Mouse (Mus musculus) testis, adult 2 months (tissue): ENCODE measurements around the gene Hint3.

ENCODE experiments used
- CTCF ChIP-seq: fragments of 200-500 bp; IDR thresholded peaks from 2 replicates; pipeline ENCODE4 v1.5.1; 2012; ENCODE audit warnings: low read depth, mild to moderate bottlenecking, inconsistent platforms, low read length, moderate library complexity; ENCODE audit not compliant: control insufficient read depth, insufficient read depth, insufficient replicate concordance
- POLR2A ChIP-seq: fragments of 200-500 bp; IDR thresholded peaks from 2 replicates; pipeline ENCODE4 v1.6.1; 2012; ENCODE audit warnings: low read depth, mild to moderate bottlenecking, inconsistent platforms, low read length, moderate library complexity; ENCODE audit not compliant: control insufficient read depth

DNA sequence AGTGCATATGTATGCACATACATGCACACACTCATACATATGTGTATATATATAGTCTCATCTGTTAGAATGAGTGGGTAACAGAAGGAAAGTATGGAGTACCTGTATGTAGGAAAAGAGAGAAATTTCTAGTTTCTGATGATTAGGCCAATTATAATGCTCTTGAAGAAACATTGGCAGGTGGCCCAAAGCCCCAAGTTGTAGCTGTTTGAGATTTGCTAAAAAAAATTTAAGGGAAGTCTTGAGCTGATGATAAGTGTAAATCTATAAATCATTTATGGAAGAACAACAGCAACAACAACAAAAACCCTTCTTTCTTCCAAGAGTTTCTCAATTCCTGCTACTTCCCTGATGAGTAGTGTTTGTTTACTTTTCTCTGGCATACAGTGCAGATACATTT is 545 bp upstream of the Hint3 start:
- TF ChIP-seq CTCF (no peak), POLR2A (no peak)
